Mouse (Mus musculus): ENCODE measurements around the gene Tk1.
"Not testable (repeated sequence)": the region's sequence is repeated elsewhere in the genome, so short reads cannot be mapped to it uniquely, and the experiment has no call there.

Gene Tk1

GRCm38 (mm10) chr11:117820173-117820572, 5.7 kb downstream of the Tk1 start:
- no peak for DNase-seq

- DNase-seq = no peak
Observed at GRCm38 (mm10) chr11:117819095-117819494, 6.8 kb downstream of the Tk1 start.

- no peak for DNase-seq
Observed at GRCm38 (mm10) chr11:117816389-117816996, 9.4 kb downstream of the Tk1 start.

- not testable (repeated sequence) for DNase-seq
Observed at GRCm38 (mm10) chr11:117815850-117816249, 10.0 kb downstream of the Tk1 start.

GRCm38 (mm10) chr11:117814704-117815366, 11.1 kb downstream of the Tk1 start:
- DNase-seq = no peak

GRCm38 (mm10) chr11:117813867-117814266, 12.0 kb downstream of the Tk1 start:
- no peak for DNase-seq

GRCm38 (mm10) chr11:117810401-117811046, 15.4 kb downstream of the Tk1 start:
- peak; percentile 91 for DNase-seq

GRCm38 (mm10) chr11:117809407-117810311, 16.2 kb downstream of the Tk1 start, which contains the start of the genes Gm20708 and Syngr2:
Gene Gm20708, plus strand, starts transcription at chr11:117809668.
Gene Syngr2, plus strand, starts transcription at chr11:117809668.
- peak; percentile 91 for DNase-seq

GRCm38 (mm10) chr11:117806781-117807180, 19.1 kb downstream of the Tk1 start:
- no peak for DNase-seq

- DNase-seq = no peak
Observed at GRCm38 (mm10) chr11:117803166-117803688, 22.7 kb downstream of the Tk1 start.

GRCm38 (mm10) chr11:117801650-117802049, 24.2 kb downstream of the Tk1 start:
- no peak for DNase-seq

GRCm38 (mm10) chr11:117800038-117800437, 25.9 kb downstream of the Tk1 start:
- DNase-seq = no peak

- DNase-seq = no peak
Observed at GRCm38 (mm10) chr11:117799174-117799573, 26.7 kb downstream of the Tk1 start.

- peak; percentile 14 for DNase-seq
Observed at GRCm38 (mm10) chr11:117798160-117798541, 27.7 kb downstream of the Tk1 start.

GRCm38 (mm10) chr11:117797511-117798159, 28.3 kb downstream of the Tk1 start, which contains the start of gene 6030468B19Rik:
Gene 6030468B19Rik, plus strand, starts transcription at chr11:117797660.
- no peak for DNase-seq

GRCm38 (mm10) chr11:117796954-117797353, 28.9 kb downstream of the Tk1 start:
- no peak for DNase-seq

GRCm38 (mm10) chr11:117794035-117794551, 31.8 kb downstream of the Tk1 start:
- no peak for DNase-seq

- peak; percentile 72 for DNase-seq
Observed at GRCm38 (mm10) chr11:117792281-117792888, 33.5 kb downstream of the Tk1 start.

GRCm38 (mm10) chr11:117791441-117791761, 34.5 kb downstream of the Tk1 start:
- no peak for DNase-seq

GRCm38 (mm10) chr11:117790703-117791440, 35.0 kb downstream of the Tk1 start:
- DNase-seq = peak; percentile 26

GRCm38 (mm10) chr11:117790286-117790685, 35.6 kb downstream of the Tk1 start:
- DNase-seq = peak; percentile 64

Measured in embryo, embryonic 11 days (tissue).